Mouse (Mus musculus) lung, postnatal 4 days (tissue): Measurements from ENCODE around the gene Ptgis.

ENCODE experiments used
- DNase-seq, 2 experiments: peaks; one replicate each; pipeline ENCODE4 v3.0.0; 2021

Ptgis gene

GRCm38 (mm10) chr2:167189291-167190075, 50.9 kb downstream of the Ptgis start:
- peak in 1 of 2 experiments; percentile 23 for DNase-seq

GRCm38 (mm10) chr2:167188315-167189207, 51.8 kb downstream of the Ptgis start:
- peak; percentile 88 to 90 for DNase-seq

- DNase-seq = no peak
Observed at GRCm38 (mm10) chr2:167187119-167187518, 53.3 kb downstream of the Ptgis start.

GRCm38 (mm10) chr2:167186544-167186943, 53.9 kb downstream of the Ptgis start:
- no peak for DNase-seq

GRCm38 (mm10) chr2:167186003-167186402, 54.4 kb downstream of the Ptgis start:
- no peak for DNase-seq

GRCm38 (mm10) chr2:167185432-167185831, 55.0 kb downstream of the Ptgis start:
- DNase-seq = no peak

GRCm38 (mm10) chr2:167181662-167182389, 58.6 kb downstream of the Ptgis start:
- no peak for DNase-seq

GRCm38 (mm10) chr2:167181096-167181495, 59.3 kb downstream of the Ptgis start:
- DNase-seq = no peak

GRCm38 (mm10) chr2:167179301-167179700, 61.1 kb downstream of the Ptgis start:
- DNase-seq = no peak

GRCm38 (mm10) chr2:167177231-167177641, 63.2 kb downstream of the Ptgis start:
- no peak for DNase-seq

- DNase-seq = no peak
Observed at GRCm38 (mm10) chr2:167175284-167175683, 65.1 kb downstream of the Ptgis start.

GRCm38 (mm10) chr2:167173051-167173875, 67.1 kb downstream of the Ptgis start:
- peak; percentile 39 to 81 for DNase-seq

GRCm38 (mm10) chr2:167167515-167168212, 72.7 kb downstream of the Ptgis start:
- DNase-seq = peak; percentile 61 to 66

GRCm38 (mm10) chr2:167163600-167163999, 76.8 kb downstream of the Ptgis start:
- no peak for DNase-seq

GRCm38 (mm10) chr2:167163134-167163533, 77.3 kb downstream of the Ptgis start:
- DNase-seq = no peak

- peak; percentile 41 to 72 for DNase-seq
Observed at GRCm38 (mm10) chr2:167162516-167163021, 77.8 kb downstream of the Ptgis start.

- no peak for DNase-seq
Observed at GRCm38 (mm10) chr2:167159721-167160120, 80.7 kb downstream of the Ptgis start.

GRCm38 (mm10) chr2:167158780-167159179, 81.6 kb downstream of the Ptgis start:
- DNase-seq = no peak

GRCm38 (mm10) chr2:167156118-167156715, 84.2 kb downstream of the Ptgis start:
- DNase-seq = no peak

- peak; percentile 26 to 29 for DNase-seq
Observed at GRCm38 (mm10) chr2:167155541-167155973, 84.8 kb downstream of the Ptgis start.

GRCm38 (mm10) chr2:167150880-167151279, 89.5 kb downstream of the Ptgis start:
- no peak for DNase-seq
